Mouse (Mus musculus): ENCODE results near the gene Pxdn. TPM values are rescaled to one million over a fixed set of nuclear protein-coding genes. Genes with fewer than 3 reads are reported as not detected.

The Pxdn gene
- polyA plus RNA-seq, 2 experiments: 3.0 to 3.2 TPM

GRCm38 (mm10) chr12:30023491-30023890, 86.1 kb downstream of the Pxdn start:
- Histone ChIP-seq H3K27me3 (ENCODE audit: control insufficient read depth, insufficient read depth, low read length) (no peaks in the 10 kb centered on the region), H3K36me3 (replicated peaks; ENCODE audit: control insufficient read depth, insufficient read depth, low read depth) (no peaks in the 10 kb centered on the region), H3K4me1 (replicated peaks; ENCODE audit: control insufficient read depth in 2 of 2, insufficient read depth in 2 of 2, low read length in 1 of 2) (no peaks in the 10 kb centered on the region), H3K27ac (no peak overlapping the region), H3K4me3 (ENCODE audit: insufficient read depth in 1 of 2, low read depth in 2 of 2, low read length in 2 of 2) (no peak overlapping the region), H3K9ac (replicated peaks) (no peak overlapping the region), H3K4me2 (ENCODE audit: low read depth) (no peak overlapping the region), H3K9me3 (ENCODE audit: control insufficient read depth, low read length) (no peaks in the 10 kb centered on the region)
- ATAC-seq (ENCODE audit: insufficient read depth) (no peak), DNase-seq (ENCODE audit: low read depth in 3 of 3, low spot score in 3 of 3) (no peak)
- no peak for TF ChIP-seq EP300 (IDR thresholded peaks at IDR 0.05; ENCODE audit: low read depth)
- TF ChIP-seq CTCF (IDR thresholded peaks at IDR 0.05; ENCODE audit: low read depth): no peak
- 49% methylated on average over 3 of the region's 3 CpGs for WGBS (ENCODE audit: insufficient replicate concordance)

GRCm38 (mm10) chr12:30024264-30024825, 86.9 kb downstream of the Pxdn start:
- DNase-seq (ENCODE audit: low read depth in 3 of 3, low spot score in 3 of 3) (no peak), ATAC-seq (ENCODE audit: insufficient read depth) (no peak)
- no peak overlapping the region for H3K4me2 ChIP-seq (ENCODE audit: low read depth)
- 38% methylated on average over 2 of the region's 2 CpGs for WGBS (ENCODE audit: insufficient replicate concordance)
- H3K4me1 ChIP-seq (replicated peaks; ENCODE audit: control insufficient read depth in 2 of 2, insufficient read depth in 2 of 2, low read length in 1 of 2): no peaks in the 10 kb centered on the region
- H3K27ac ChIP-seq: no peak overlapping the region
- TF ChIP-seq CTCF (IDR thresholded peaks at IDR 0.05; ENCODE audit: low read depth) (no peak), EP300 (IDR thresholded peaks at IDR 0.05; ENCODE audit: low read depth) (no peak)
- no peaks in the 10 kb centered on the region for H3K36me3 ChIP-seq (replicated peaks; ENCODE audit: control insufficient read depth, insufficient read depth, low read depth)
- no peak overlapping the region for H3K9ac ChIP-seq (replicated peaks)
- H3K9me3 ChIP-seq (ENCODE audit: control insufficient read depth, low read length): no peaks in the 10 kb centered on the region
- no peaks in the 10 kb centered on the region for H3K27me3 ChIP-seq (ENCODE audit: control insufficient read depth, insufficient read depth, low read length)
- H3K4me3 ChIP-seq (ENCODE audit: insufficient read depth in 1 of 2, low read depth in 2 of 2, low read length in 2 of 2): no peak overlapping the region

GRCm38 (mm10) chr12:30027721-30028340, 90.4 kb downstream of the Pxdn start:
- WGBS (ENCODE audit: insufficient replicate concordance): 51% methylated on average over 3 of the region's 3 CpGs
- DNase-seq (ENCODE audit: low read depth in 3 of 3, low spot score in 3 of 3): no peak

GRCm38 (mm10) chr12:30029111-30029510, 91.7 kb downstream of the Pxdn start:
- 70% methylated on average over 1 of the region's 1 CpGs for WGBS (ENCODE audit: insufficient replicate concordance)
- TF ChIP-seq EP300 (IDR thresholded peaks at IDR 0.05; ENCODE audit: low read depth) (no peak), CTCF (IDR thresholded peaks at IDR 0.05; ENCODE audit: low read depth) (no peak)
- Histone ChIP-seq H3K4me2 (ENCODE audit: low read depth) (no peak overlapping the region), H3K27ac (no peak overlapping the region), H3K4me3 (ENCODE audit: insufficient read depth in 1 of 2, low read depth in 2 of 2, low read length in 2 of 2) (no peak overlapping the region), H3K36me3 (replicated peaks; ENCODE audit: control insufficient read depth, insufficient read depth, low read depth) (no peaks in the 10 kb centered on the region), H3K9ac (replicated peaks) (no peak overlapping the region), H3K9me3 (ENCODE audit: control insufficient read depth, low read length) (no peaks in the 10 kb centered on the region), H3K4me1 (replicated peaks; ENCODE audit: control insufficient read depth in 2 of 2, insufficient read depth in 2 of 2, low read length in 1 of 2) (no peaks in the 10 kb centered on the region), H3K27me3 (ENCODE audit: control insufficient read depth, insufficient read depth, low read length) (no peaks in the 10 kb centered on the region)
- no peak for DNase-seq (ENCODE audit: low read depth in 3 of 3, low spot score in 3 of 3)
- ATAC-seq (ENCODE audit: insufficient read depth): no peak

More at GRCm38 (mm10) chr12:30027721-30028340, 90.4 kb downstream of the Pxdn start:
- no peaks in the 10 kb centered on the region for H3K27me3 ChIP-seq (ENCODE audit: control insufficient read depth, insufficient read depth, low read length)
- no peak overlapping the region for H3K9ac ChIP-seq (replicated peaks)
- no peak overlapping the region for H3K4me2 ChIP-seq (ENCODE audit: low read depth)
- H3K9me3 ChIP-seq (ENCODE audit: control insufficient read depth, low read length): no peaks in the 10 kb centered on the region
- no peak for TF ChIP-seq EP300 (IDR thresholded peaks at IDR 0.05; ENCODE audit: low read depth)
- TF ChIP-seq CTCF (IDR thresholded peaks at IDR 0.05; ENCODE audit: low read depth): no peak
- no peak for ATAC-seq (ENCODE audit: insufficient read depth)
- H3K27ac ChIP-seq: no peak overlapping the region
- no peak overlapping the region for H3K4me3 ChIP-seq (ENCODE audit: insufficient read depth in 1 of 2, low read depth in 2 of 2, low read length in 2 of 2)
- H3K36me3 ChIP-seq (replicated peaks; ENCODE audit: control insufficient read depth, insufficient read depth, low read depth): no peaks in the 10 kb centered on the region
- H3K4me1 ChIP-seq (replicated peaks; ENCODE audit: control insufficient read depth in 2 of 2, insufficient read depth in 2 of 2, low read length in 1 of 2): no peaks in the 10 kb centered on the region

GRCm38 (mm10) chr12:30030571-30030970, 93.2 kb downstream of the Pxdn start:
- Histone ChIP-seq H3K4me1 (replicated peaks; ENCODE audit: control insufficient read depth in 2 of 2, insufficient read depth in 2 of 2, low read length in 1 of 2) (no peaks in the 10 kb centered on the region), H3K4me2 (ENCODE audit: low read depth) (no peak overlapping the region), H3K27me3 (ENCODE audit: control insufficient read depth, insufficient read depth, low read length) (no peaks in the 10 kb centered on the region), H3K27ac (no peak overlapping the region), H3K9ac (replicated peaks) (no peak overlapping the region), H3K9me3 (ENCODE audit: control insufficient read depth, low read length) (no peaks in the 10 kb centered on the region), H3K36me3 (replicated peaks; ENCODE audit: control insufficient read depth, insufficient read depth, low read depth) (no peaks in the 10 kb centered on the region), H3K4me3 (ENCODE audit: insufficient read depth in 1 of 2, low read depth in 2 of 2, low read length in 2 of 2) (no peak overlapping the region)
- ATAC-seq (ENCODE audit: insufficient read depth): no peak
- TF ChIP-seq CTCF (IDR thresholded peaks at IDR 0.05; ENCODE audit: low read depth) (no peak), EP300 (IDR thresholded peaks at IDR 0.05; ENCODE audit: low read depth) (no peak)
- 29% methylated on average over 5 of the region's 5 CpGs for WGBS (ENCODE audit: insufficient replicate concordance)
- no peak for DNase-seq (ENCODE audit: low read depth in 3 of 3, low spot score in 3 of 3)

Data from liver, embryonic 14.5 days (tissue).